Comparison of ENCODE assay signal across 8 mouse cellular contexts in genomic region chr2:102450761-102451670, GRCm38 (mm10). TPM values are rescaled to one million over a fixed set of nuclear protein-coding genes. Genes with fewer than 3 reads are reported as not detected.
A peak's percentile ranks its signal among the peaks of the same experiment; 100 is the strongest.
DNase-seq lines count a peak whose midpoint lies in the region; ATAC-seq and TF ChIP-seq lines count a peak whose summit lies in the region.

No protein-coding gene starts in this region.

- peak; percentile 38 for ATAC-seq in limb, embryonic 14.5 days (ENCODE audit: low FRiP score, low read depth)

- DNase-seq in lung, adult 2 months = peak; percentile 54
- DNase-seq in lung, postnatal 25 days (ENCODE audit: low spot score) = no peak
- peak; percentile 26 for DNase-seq in embryo, embryonic 11.5 days (ENCODE audit: low read depth, low spot score)
- DNase-seq in heart, adult 18-20 months = peak; percentile 11 to 36
- DNase-seq in kidney, adult 18-20 months = peak; percentile 60
- peak; percentile 31 for DNase-seq in limb, embryonic 14.5 days (ENCODE audit: low spot score)
- peak; percentile 26 for DNase-seq in naive thymus-derived CD4-positive, alpha-beta T cell, adult 2 months (ENCODE audit: low read depth)
- DNase-seq in testis, postnatal 10 days (ENCODE audit: low spot score) = peak; percentile 68

- no peak for TF ChIP-seq POLR2A in lung, adult 2 months (IDR thresholded peaks at IDR 0.05; ENCODE audit: borderline replicate concordance, extremely low read depth, low read depth, low read length)
- TF ChIP-seq POLR2A in limb, embryonic 14.5 days (IDR thresholded peaks at IDR 0.05; ENCODE audit: borderline replicate concordance, extremely low read depth, insufficient read depth, insufficient read length) = no peak

- no peaks in the 10 kb centered on the region for H3K36me3 ChIP-seq in limb, embryonic 14.5 days (ENCODE audit: control insufficient read depth, insufficient read depth, low read length)

- peaks cover 7% of the 10 kb centered on the region for H3K4me1 ChIP-seq in lung, adult 2 months (ENCODE audit: control insufficient read depth, insufficient read depth, low read length)
- peaks cover 16% of the 10 kb centered on the region; the same call in 1 of the 2 replicates for H3K4me1 ChIP-seq in limb, embryonic 14.5 days (ENCODE audit: control insufficient read depth, insufficient read depth, low read length)

- H3K9me3 ChIP-seq in limb, embryonic 14.5 days (ENCODE audit: control insufficient read depth, low read length) = no peaks in the 10 kb centered on the region

- H3K4me2 ChIP-seq in limb, embryonic 14.5 days (replicated peaks; ENCODE audit: low read depth, low read length, severe bottlenecking) = peak overlapping the region; percentile 95

- peak overlapping the region; percentile 85 for H3K9ac ChIP-seq in limb, embryonic 14.5 days (ENCODE audit: low read depth, low read length, severe bottlenecking)

- H3K4me3 ChIP-seq in lung, adult 2 months (replicated peaks; ENCODE audit: extremely low read depth, low read depth, low read length) = peak overlapping the region; percentile 51
- peak overlapping the region; percentile 73 for H3K4me3 ChIP-seq in limb, embryonic 14.5 days (replicated peaks; ENCODE audit: low read length)

- WGBS in lung, adult 2 months = under 1% methylated on average over 109 of the region's 109 CpGs
- WGBS in limb, embryonic 14.5 days = 2% methylated on average over 70 of the region's 109 CpGs

- no peaks in the 10 kb centered on the region for H3K27me3 ChIP-seq in limb, embryonic 14.5 days (ENCODE audit: control insufficient read depth, insufficient read depth, low read length)

- H3K27ac ChIP-seq in limb, embryonic 14.5 days (replicated peaks; ENCODE audit: low read depth, low read length) = peak overlapping the region; percentile 88

- no peak for TF ChIP-seq CTCF in lung, adult 2 months (IDR thresholded peaks at IDR 0.05; ENCODE audit: insufficient read depth, low read length)

RNA-seq across cellular contexts. Expression of gene Fjx1, which starts 1.3 kb away (rescaled TPM):
- 6.2 and 6.6 TPM in 2 replicates for polyA plus RNA-seq in lung, adult 2 months (2012; rRNA removed)
- total RNA-seq in heart, adult 18-20 months (2021) = under 1 TPM; 0.10 to 0.32 TPM
- 38.8 and 46.5 TPM in 2 replicates for polyA plus RNA-seq in limb, embryonic 14.5 days (2012; rRNA removed)
- 25.5 and 30.3 TPM in 2 replicates for polyA plus RNA-seq in limb, embryonic 14.5 days (2014; fragmentation: Nextera tagmentation; extraction: Ambion mirVana)

RNA-seq across cellular contexts. Expression of gene Trim44, which starts 43.4 kb away (rescaled TPM):
- 26.9 and 34.2 TPM in 2 replicates for polyA plus RNA-seq in lung, adult 2 months (2012; rRNA removed)
- 10 to 100 TPM; 28.1 to 28.2 TPM for total RNA-seq in heart, adult 18-20 months (2021)
- 66.6 and 69.7 TPM in 2 replicates for polyA plus RNA-seq in limb, embryonic 14.5 days (2012; rRNA removed)
- 36.4 and 43.0 TPM in 2 replicates for polyA plus RNA-seq in limb, embryonic 14.5 days (2014; fragmentation: Nextera tagmentation; extraction: Ambion mirVana)
